Mouse (Mus musculus) forebrain, embryonic 11.5 days (tissue): Measurements from ENCODE around the gene Tnks1bp1. TPM values are rescaled to one million over a fixed set of nuclear protein-coding genes. Genes with fewer than 3 reads are reported as not detected.

Source experiments
- ATAC-seq: fragments of 200-750 bp; cut with Nextera tagmentation; replicated peaks from 2 replicates; pipeline ENCODE4 v1.8.0; 2017; ENCODE audit warnings: moderate TSS enrichment; ENCODE audit not compliant: low FRiP score
- DNase-seq: peaks from one replicate; pipeline ENCODE4 v3.0.0-alpha.2; 2017; ENCODE audit warnings: low spot score
- H3K27ac ChIP-seq: fragments of 300-500 bp; sonication (generic); 2 replicates; pipeline ENCODE4 v1.5.1; 2014; ENCODE audit warnings: low read depth, low read length
- H3K27me3 ChIP-seq: fragments of 300-500 bp; sonication (generic); 2 replicates; pipeline ENCODE4 v1.6.1; 2014; ENCODE audit warnings: mild to moderate bottlenecking, low read length, mixed read lengths; ENCODE audit not compliant: control insufficient read depth, insufficient read depth
- H3K36me3 ChIP-seq: fragments of 300-500 bp; sonication (generic); 2 replicates; pipeline ENCODE4 v1.6.1; 2014; ENCODE audit warnings: mild to moderate bottlenecking, low read length, moderate library complexity, mixed read lengths; ENCODE audit not compliant: control insufficient read depth, insufficient read depth
- H3K4me1 ChIP-seq: fragments of 300-500 bp; sonication (generic); replicated peaks from 2 replicates; pipeline ENCODE4 v1.6.1; 2014; ENCODE audit warnings: low read length, mixed read lengths; ENCODE audit not compliant: control insufficient read depth, insufficient read depth
- H3K4me2 ChIP-seq: fragments of 300-500 bp; sonication (generic); 2 replicates; pipeline ENCODE4 v1.6.1; 2014; ENCODE audit warnings: low read depth, mild to moderate bottlenecking, low read length, moderate library complexity, mixed read lengths; ENCODE audit not compliant: severe bottlenecking
- H3K4me3 ChIP-seq: fragments of 300-500 bp; sonication (generic); 2 replicates; pipeline ENCODE4 v1.5.1; 2014; ENCODE audit warnings: low read depth, low read length
- H3K9ac ChIP-seq: fragments of 300-500 bp; sonication (generic); 2 replicates; pipeline ENCODE4 v1.6.1; 2014; ENCODE audit warnings: low read length
- H3K9me3 ChIP-seq: fragments of 300-500 bp; sonication (generic); 2 replicates; pipeline ENCODE4 v1.6.1; 2016; ENCODE audit warnings: low read length, mixed read lengths; ENCODE audit not compliant: control insufficient read depth
- WGBS: fragments of 180-500 bp; shearing (Covaris S2); extraction: QIAGEN DNeasy Blood & Tissue Kit; methylation state at CpG from one replicate; pipeline ENCODE4 v1.1.7; 2014; 5-methylcytosine and 5-hydroxymethylcytosine counted together
- polyA plus RNA-seq: library from polyadenylated mRNA; unstranded; fragments of >200 nt; fragmentation: Nextera tagmentation; extraction: Ambion mirVana; gene quantifications from 2 replicates; pipeline ENCODE4 v1.2.1, GENCODE M21; 2014

Tnks1bp1 gene
- polyA plus RNA-seq, 1 experiment from 2014 or later = 10.2 TPM

DNA sequence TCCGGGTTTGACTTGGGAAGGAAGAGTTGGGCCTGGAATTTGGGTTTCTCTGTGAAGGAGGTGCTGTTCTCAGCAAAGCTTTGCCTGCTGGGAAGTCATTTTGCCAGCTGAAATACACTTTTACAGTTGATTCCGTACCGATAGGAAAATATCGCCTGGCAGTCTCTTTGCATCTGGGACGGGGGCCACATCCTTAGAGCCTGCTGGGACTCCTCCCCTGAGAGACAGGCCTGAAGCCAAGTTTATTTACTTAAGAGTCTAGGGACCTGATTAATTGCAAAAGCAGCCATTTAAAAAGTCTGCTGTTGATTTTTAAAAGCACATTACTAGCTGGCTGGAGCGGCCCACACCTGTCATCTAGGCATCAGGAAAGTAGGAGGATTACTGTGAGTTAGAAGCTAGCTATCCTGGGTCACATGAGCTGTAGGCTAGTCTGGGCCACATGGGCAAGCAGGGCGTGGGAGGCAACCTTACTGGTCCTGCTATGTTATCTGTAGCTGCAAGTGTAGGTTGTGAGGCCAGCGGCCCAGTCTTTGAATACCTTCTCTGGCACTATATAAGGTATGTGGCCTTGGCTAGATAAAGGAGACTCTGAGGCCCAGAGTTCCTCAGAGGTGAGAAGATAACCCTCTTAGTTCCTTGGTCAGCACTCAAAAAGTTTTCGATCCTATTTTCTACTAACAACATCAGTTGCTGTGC, 35.8 kb upstream of the Tnks1bp1 start:
- ATAC-seq (0 out of 2 replicates have a peak, but pooled peaks have one; percentile 25), DNase-seq (peak; percentile 39)
- Histone ChIP-seq H3K4me2 (no peak overlapping the region), H3K9me3 (no peaks in the 10 kb centered on the region), H3K27ac (no peak overlapping the region), H3K4me3 (no peak overlapping the region), H3K27me3 (no peaks in the 10 kb centered on the region), H3K9ac (no peak overlapping the region), H3K4me1 (no peaks in the 10 kb centered on the region), H3K36me3 (no peaks in the 10 kb centered on the region)
- WGBS = 86% methylated on average over 9 of the region's 9 CpGs

DNA sequence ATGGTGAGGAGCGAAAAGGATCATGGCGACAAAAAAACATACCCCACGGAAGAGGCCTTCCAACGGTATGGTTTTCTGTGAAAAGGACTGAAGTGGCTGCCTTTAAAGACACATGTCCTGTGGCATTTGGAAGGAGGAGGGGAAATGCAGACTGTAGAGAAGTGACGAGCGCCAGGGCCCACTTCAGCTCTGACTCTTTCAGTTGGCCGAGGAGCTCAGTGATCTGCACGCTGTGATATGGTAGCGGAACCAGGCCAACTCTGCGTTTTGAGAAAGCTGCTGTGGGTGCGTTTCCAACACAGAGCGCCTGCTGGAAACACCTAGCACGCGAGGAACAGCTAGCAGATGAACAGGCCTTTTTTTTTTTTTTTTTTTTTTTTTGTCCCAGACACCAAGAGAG, 35.1 kb upstream of the Tnks1bp1 start:
- Histone ChIP-seq H3K36me3 (no peaks in the 10 kb centered on the region), H3K4me3 (no peak overlapping the region), H3K9ac (no peak overlapping the region), H3K4me2 (no peak overlapping the region), H3K27ac (no peak overlapping the region), H3K4me1 (no peaks in the 10 kb centered on the region), H3K27me3 (no peaks in the 10 kb centered on the region), H3K9me3 (no peaks in the 10 kb centered on the region)
- DNase-seq (no peak), ATAC-seq (no peak)
- WGBS = 88% methylated on average over 14 of the region's 14 CpGs

DNA sequence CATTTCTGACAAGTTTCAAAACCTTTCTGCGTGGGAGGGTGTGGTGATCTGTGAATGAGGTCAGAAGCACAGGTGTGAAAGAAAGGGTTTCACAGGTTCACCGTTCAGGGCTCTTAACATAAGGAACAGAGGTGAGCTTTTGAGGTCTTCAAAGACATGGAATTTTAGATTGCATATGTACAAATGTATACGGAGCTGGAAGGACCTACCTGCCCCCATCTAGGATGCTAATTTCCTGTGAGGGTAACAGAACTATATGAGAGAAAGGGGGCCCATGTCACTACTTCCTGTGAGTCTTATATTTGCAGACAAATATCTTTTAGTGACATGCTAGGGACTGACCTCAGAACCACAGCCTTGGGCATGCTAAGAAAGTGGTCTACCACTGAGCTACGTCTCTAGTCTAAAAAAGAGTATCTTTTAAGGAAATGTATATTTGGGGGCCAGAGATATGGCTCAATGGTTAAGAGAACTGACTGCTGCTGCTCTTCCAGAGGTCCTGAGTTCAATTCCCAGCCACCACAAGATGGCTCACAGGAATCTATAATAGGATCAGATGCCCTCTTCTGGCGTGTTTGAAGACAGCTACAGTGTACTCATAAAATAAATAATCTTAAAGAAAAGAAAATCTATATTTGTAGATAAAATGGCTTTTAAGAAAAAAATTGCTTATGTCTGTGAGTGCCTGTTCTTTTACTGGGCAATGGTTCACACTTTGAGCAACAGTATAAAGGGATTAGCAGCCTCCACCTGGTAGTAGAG, 33.8 kb upstream of the Tnks1bp1 start:
- Histone ChIP-seq H3K27me3 (no peaks in the 10 kb centered on the region), H3K4me1 (no peaks in the 10 kb centered on the region), H3K27ac (no peak overlapping the region), H3K9me3 (no peaks in the 10 kb centered on the region), H3K4me2 (no peak overlapping the region), H3K9ac (no peak overlapping the region), H3K4me3 (no peak overlapping the region), H3K36me3 (no peaks in the 10 kb centered on the region)
- 87% methylated on average over 5 of the region's 5 CpGs for WGBS
- ATAC-seq = no peak
- DNase-seq = no peak

DNA sequence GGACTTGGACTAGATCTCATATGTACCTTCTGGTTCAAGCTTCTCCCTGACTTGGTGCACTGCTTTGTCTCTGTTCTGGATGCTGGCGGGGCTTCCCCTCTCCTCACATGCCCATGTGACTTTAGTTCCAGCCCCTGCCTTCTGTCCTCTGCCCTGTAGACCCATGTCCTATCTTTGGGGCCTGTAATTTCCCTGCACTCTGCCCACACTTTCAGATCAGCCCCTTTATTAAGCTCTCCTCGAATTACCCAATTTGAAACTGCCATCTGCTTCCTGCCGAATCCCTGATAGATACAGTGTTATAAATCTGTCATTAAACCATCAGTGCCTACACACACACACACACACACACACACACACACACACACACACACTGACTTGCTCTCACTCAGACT, 33.2 kb upstream of the Tnks1bp1 start:
- H3K4me1 ChIP-seq = no peaks in the 10 kb centered on the region
- no peaks in the 10 kb centered on the region for H3K27me3 ChIP-seq
- 64% methylated on average over 3 of the region's 3 CpGs for WGBS
- no peaks in the 10 kb centered on the region for H3K36me3 ChIP-seq
- ATAC-seq = no peak
- no peak overlapping the region for H3K27ac ChIP-seq
- no peak overlapping the region for H3K4me2 ChIP-seq
- H3K9ac ChIP-seq = no peak overlapping the region
- no peak overlapping the region for H3K4me3 ChIP-seq
- DNase-seq = peak; percentile 33
- no peaks in the 10 kb centered on the region for H3K9me3 ChIP-seq

DNA sequence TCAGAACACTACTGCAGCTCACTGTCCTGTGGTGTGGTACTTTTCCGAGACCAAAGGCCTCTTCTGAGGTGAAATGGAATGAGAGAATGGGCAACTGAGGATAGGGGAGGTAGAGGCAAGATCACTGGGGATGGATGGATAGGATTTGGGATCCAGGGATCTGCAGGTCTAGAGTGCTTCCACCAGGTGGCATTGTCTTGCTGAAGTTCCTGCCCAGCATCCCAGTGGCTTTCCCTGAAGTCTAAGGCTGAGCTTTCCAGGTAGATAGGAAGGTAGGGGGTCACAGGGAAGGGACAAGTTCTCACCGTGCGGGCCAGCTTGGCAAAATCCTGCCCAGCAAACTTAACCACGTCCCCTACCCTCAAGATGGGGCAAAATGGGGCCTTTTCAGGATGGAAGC, 25.8 kb upstream of the Tnks1bp1 start:
- DNase-seq = no peak
- H3K27me3 ChIP-seq = no peaks in the 10 kb centered on the region
- no peak overlapping the region for H3K9ac ChIP-seq
- no peaks in the 10 kb centered on the region for H3K4me1 ChIP-seq
- H3K4me3 ChIP-seq = no peak overlapping the region
- no peak overlapping the region for H3K27ac ChIP-seq
- no peak overlapping the region for H3K4me2 ChIP-seq
- no peaks in the 10 kb centered on the region for H3K36me3 ChIP-seq
- 23% methylated on average over 4 of the region's 4 CpGs for WGBS
- no peak for ATAC-seq
- H3K9me3 ChIP-seq = no peaks in the 10 kb centered on the region

DNA sequence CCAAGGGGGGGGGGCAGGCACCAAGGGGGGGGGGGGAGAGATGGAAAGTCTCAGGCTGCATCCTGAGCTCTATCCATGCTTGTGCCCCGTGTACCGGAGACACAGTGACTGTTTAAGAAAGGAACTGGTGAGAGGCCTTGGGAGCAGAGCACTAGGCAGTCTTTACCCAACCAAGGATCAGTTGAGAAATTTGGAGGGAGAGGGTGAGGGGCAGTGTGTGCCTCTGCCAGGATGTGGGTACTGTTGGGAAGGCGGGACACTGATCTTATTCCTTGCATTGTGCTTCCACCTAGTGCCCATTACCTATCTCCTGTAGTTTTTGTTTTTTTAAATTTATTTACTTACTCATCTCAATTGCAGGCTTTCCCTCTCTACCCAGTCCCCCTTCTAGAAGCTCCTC, 21.6 kb upstream of the Tnks1bp1 start:
- Histone ChIP-seq H3K27me3 (no peaks in the 10 kb centered on the region), H3K4me3 (no peak overlapping the region), H3K27ac (no peak overlapping the region), H3K9me3 (no peaks in the 10 kb centered on the region), H3K9ac (no peak overlapping the region), H3K4me1 (no peaks in the 10 kb centered on the region), H3K4me2 (no peak overlapping the region), H3K36me3 (no peaks in the 10 kb centered on the region)
- ATAC-seq (no peak), DNase-seq (no peak)
- 84% methylated on average over 3 of the region's 3 CpGs for WGBS

DNA sequence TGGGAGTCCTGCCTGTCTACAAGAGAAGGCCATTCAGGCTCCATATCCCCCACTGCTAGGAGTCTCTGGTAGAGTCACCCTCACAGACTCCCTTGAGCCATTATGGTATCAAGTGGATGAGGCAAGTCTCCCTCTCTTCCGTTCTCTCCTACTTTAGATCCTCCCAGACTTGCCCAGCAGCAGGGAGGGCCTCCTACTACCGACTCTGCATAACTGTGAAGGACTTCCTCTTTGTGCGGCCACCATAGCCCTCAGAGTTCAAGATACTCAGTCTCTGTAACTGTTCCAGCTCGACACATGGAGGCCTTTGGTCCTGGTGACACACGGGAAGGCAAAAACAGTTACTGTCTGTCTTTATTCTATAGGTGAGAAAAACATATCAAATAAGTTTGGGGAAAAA, 20.5 kb upstream of the Tnks1bp1 start:
- H3K4me2 ChIP-seq = no peak overlapping the region
- 79% methylated on average over 5 of the region's 5 CpGs for WGBS
- DNase-seq = no peak
- H3K9me3 ChIP-seq = no peaks in the 10 kb centered on the region
- H3K27ac ChIP-seq = no peak overlapping the region
- no peaks in the 10 kb centered on the region for H3K4me1 ChIP-seq
- H3K27me3 ChIP-seq = no peaks in the 10 kb centered on the region
- no peak for ATAC-seq
- no peak overlapping the region for H3K4me3 ChIP-seq
- no peak overlapping the region for H3K9ac ChIP-seq
- no peaks in the 10 kb centered on the region for H3K36me3 ChIP-seq

DNA sequence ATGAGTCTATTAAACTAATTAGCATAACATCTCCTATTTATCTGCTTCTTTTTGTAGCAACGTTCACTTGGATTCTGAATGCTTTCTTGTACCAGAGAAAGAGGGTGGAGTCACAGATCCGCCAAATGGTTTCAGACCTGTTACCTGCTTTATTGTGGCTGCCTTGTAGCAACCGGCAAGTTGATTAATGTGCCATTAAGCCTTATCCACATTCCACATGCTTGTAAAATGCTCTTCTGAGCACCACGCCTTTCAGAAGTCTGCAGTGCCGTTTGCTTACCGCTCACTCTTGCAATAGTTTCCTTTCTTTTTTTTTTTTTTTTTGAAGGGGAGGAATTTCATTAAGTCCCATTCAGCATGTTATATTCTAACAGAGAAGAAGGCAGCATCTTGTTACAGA, 17.9 kb upstream of the Tnks1bp1 start:
- 81% methylated on average over 6 of the region's 6 CpGs for WGBS
- H3K9ac ChIP-seq = no peak overlapping the region
- no peaks in the 10 kb centered on the region for H3K9me3 ChIP-seq
- DNase-seq (no peak), ATAC-seq (no peak)
- no peak overlapping the region for H3K4me3 ChIP-seq
- H3K27me3 ChIP-seq = no peaks in the 10 kb centered on the region
- no peak overlapping the region for H3K4me2 ChIP-seq
- no peaks in the 10 kb centered on the region for H3K36me3 ChIP-seq
- H3K27ac ChIP-seq = no peak overlapping the region
- no peaks in the 10 kb centered on the region for H3K4me1 ChIP-seq

DNA sequence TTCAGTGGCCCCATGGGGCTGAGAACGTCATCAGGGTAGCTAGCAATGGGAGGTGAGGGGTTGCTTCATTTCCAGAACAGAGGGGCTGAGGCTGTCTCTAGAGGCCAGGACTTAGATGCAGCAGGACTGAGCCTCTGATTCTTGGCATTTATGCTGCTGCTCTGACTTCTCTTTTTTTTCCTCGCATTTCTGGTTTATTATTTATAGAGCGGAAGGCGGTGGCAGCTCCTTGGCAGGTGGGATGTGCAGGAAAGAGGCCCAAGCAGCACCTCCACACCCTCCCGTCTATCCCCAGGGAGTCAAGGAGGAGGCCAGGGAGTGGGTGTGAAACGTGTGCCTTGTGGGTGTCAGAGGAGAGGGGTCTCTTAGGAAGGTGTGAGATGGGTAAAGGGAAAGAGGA, 16.8 kb upstream of the Tnks1bp1 start:
- no peak overlapping the region for H3K4me3 ChIP-seq

More for the DNA sequence above, 16.8 kb upstream of the Tnks1bp1 start:
- Histone ChIP-seq H3K9me3 (no peaks in the 10 kb centered on the region), H3K4me1 (no peaks in the 10 kb centered on the region), H3K27ac (no peak overlapping the region), H3K4me2 (no peak overlapping the region), H3K36me3 (no peaks in the 10 kb centered on the region), H3K27me3 (no peaks in the 10 kb centered on the region), H3K9ac (no peak overlapping the region)
- WGBS = 73% methylated on average over 6 of the region's 6 CpGs
- DNase-seq = no peak
- no peak for ATAC-seq
